Mouse (Mus musculus) spleen, adult 2 months (tissue): ENCODE results near the gene Fxyd5.

Source experiments
- CTCF ChIP-seq: fragments of 200-500 bp; IDR thresholded peaks from 2 replicates; pipeline ENCODE4 v1.5.1; 2011; ENCODE audit warnings: mild to moderate bottlenecking, inconsistent platforms; ENCODE audit not compliant: insufficient read depth, insufficient read length, insufficient replicate concordance; ENCODE audit errors: extremely low read depth
- POLR2A ChIP-seq: fragments of 200-500 bp; IDR thresholded peaks from 2 replicates; pipeline ENCODE4 v1.6.1; 2011; ENCODE audit warnings: low read depth, low read length, inconsistent platforms

GRCm38 (mm10) chr7:31076492-31076891 lies 34.2 kb upstream of the Fxyd5 start, which contains the start of gene Fxyd3:
- TF ChIP-seq CTCF (no peak), POLR2A (no peak)
